Comparison of ENCODE assay signal across 8 mouse cellular contexts in the genomic region with DNA sequence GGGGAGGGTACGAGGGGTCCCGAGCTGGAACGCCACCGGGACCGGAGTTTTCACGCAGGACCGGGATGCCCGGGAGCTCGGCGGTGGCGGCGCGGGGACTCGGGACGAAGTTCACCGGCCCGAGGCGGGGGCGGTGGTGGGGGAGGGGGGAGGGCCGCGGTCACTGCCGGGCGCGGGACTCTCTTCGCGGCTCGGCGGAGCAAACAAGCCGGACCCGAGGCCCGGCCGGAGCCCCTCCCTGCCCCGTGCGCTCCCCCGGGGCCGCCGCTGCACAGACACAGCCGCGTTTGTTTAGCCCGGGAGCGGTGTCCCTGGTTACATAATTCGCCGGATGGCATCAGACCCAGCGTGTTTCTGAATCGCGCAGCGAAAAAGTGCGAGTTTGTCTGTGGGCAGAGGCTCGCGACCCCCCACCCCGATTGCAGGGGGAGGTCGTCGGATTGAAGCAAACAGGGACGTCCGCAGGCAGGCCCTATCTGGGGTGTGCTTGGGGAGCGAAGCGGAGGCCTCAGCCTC. TPM values are rescaled to one million over a fixed set of nuclear protein-coding genes. Genes with fewer than 3 reads are reported as not detected.
DNase-seq lines count a peak whose midpoint lies in the region; ATAC-seq and TF ChIP-seq lines count a peak whose summit lies in the region.

No protein-coding gene starts in this region.

- 2% methylated on average over 57 of the region's 57 CpGs for WGBS in cerebellum, adult 2 months
- under 1% methylated on average over 54 of the region's 57 CpGs for whole genome bisulfite sequencing in intestine, embryonic 16.5 days
- WGBS in liver, adult 2 months = under 1% methylated on average over 46 of the region's 57 CpGs
- WGBS in neural tube, embryonic 11.5 days = under 1% methylated on average over 45 of the region's 57 CpGs

- no peaks in the 10 kb centered on the region for H3K36me3 ChIP-seq in intestine, embryonic 16.5 days (ENCODE audit: control insufficient read depth, insufficient read depth, low read length)
- H3K36me3 ChIP-seq in liver, adult 2 months (ENCODE audit: control insufficient read depth, insufficient read depth, low read length) = no peaks in the 10 kb centered on the region
- no peaks in the 10 kb centered on the region for H3K36me3 ChIP-seq in neural tube, embryonic 11.5 days (ENCODE audit: control insufficient read depth, insufficient read depth, low read length)

- peak overlapping the region; percentile 97 for H3K9ac ChIP-seq in intestine, embryonic 16.5 days (ENCODE audit: low read depth, low read length)
- H3K9ac ChIP-seq in liver, adult 2 months (ENCODE audit: low read depth, low read length) = peak overlapping the region; percentile 98
- H3K9ac ChIP-seq in neural tube, embryonic 11.5 days (ENCODE audit: low read length) = peak overlapping the region; percentile 92

- peak overlapping the region; percentile 100 for H3K27ac ChIP-seq in cerebellum, adult 2 months (ENCODE audit: insufficient read depth, low read length)
- peak overlapping the region; percentile 100 for H3K27ac ChIP-seq in intestine, embryonic 16.5 days (ENCODE audit: low read length)
- H3K27ac ChIP-seq in liver, adult 2 months (replicated peaks; ENCODE audit: insufficient read depth, low read depth, low read length) = peak overlapping the region; percentile 99
- peak overlapping the region; percentile 94 for H3K27ac ChIP-seq in neural tube, embryonic 11.5 days (ENCODE audit: low read depth, low read length)

- TF ChIP-seq CTCF in cerebellum, adult 2 months (IDR thresholded peaks at IDR 0.05; ENCODE audit: borderline replicate concordance, insufficient read depth, low read depth, low read length) = no peak
- TF ChIP-seq CTCF in liver, adult 2 months (IDR thresholded peaks at IDR 0.05; ENCODE audit: low read depth, low read length) = no peak

- no peak; the same call in 1 of the 2 replicates for ATAC-seq in intestine, embryonic 16.5 days
- peak; percentile 10; the same call in 1 of the 2 replicates for ATAC-seq in neural tube, embryonic 11.5 days (ENCODE audit: insufficient read depth, low FRiP score, low TSS enrichment)

- H3K27me3 ChIP-seq in cerebellum, adult 2 months (ENCODE audit: control insufficient read depth, insufficient read depth, low read length) = no peaks in the 10 kb centered on the region
- no peaks in the 10 kb centered on the region for H3K27me3 ChIP-seq in intestine, embryonic 16.5 days (replicated peaks; ENCODE audit: control insufficient read depth, insufficient read depth, low read length)
- no peaks in the 10 kb centered on the region for H3K27me3 ChIP-seq in liver, adult 2 months (ENCODE audit: control insufficient read depth, insufficient read depth, low read length)
- H3K27me3 ChIP-seq in neural tube, embryonic 11.5 days (ENCODE audit: control insufficient read depth, insufficient read depth, low read length) = no peaks in the 10 kb centered on the region

- TF ChIP-seq POLR2A in cerebellum, adult 2 months (IDR thresholded peaks at IDR 0.05; ENCODE audit: borderline replicate concordance, insufficient read depth, low read length) = no peak
- no peak for TF ChIP-seq POLR2A in liver, adult 2 months (IDR thresholded peaks at IDR 0.05; ENCODE audit: extremely low read depth, insufficient read depth, low read length)

- H3K4me2 ChIP-seq in intestine, embryonic 16.5 days (ENCODE audit: low read depth, low read length) = peak overlapping the region; percentile 94
- peak overlapping the region; percentile 80 for H3K4me2 ChIP-seq in neural tube, embryonic 11.5 days (ENCODE audit: low read depth)

- DNase-seq in kidney, adult 18-20 months = peak; percentile 51
- DNase-seq in kidney, postnatal 14 days = no peak
- DNase-seq in cerebellum, adult 2 months = peak; percentile 77 to 81
- peak; percentile 52 for DNase-seq in frontal cortex, postnatal 14 days (ENCODE audit: low spot score in 2 of 2)
- no peak for DNase-seq in liver, adult 2 months (ENCODE audit: extremely low read depth, low read depth, low spot score)
- DNase-seq in neural tube, embryonic 11.5 days (ENCODE audit: low spot score) = peak; percentile 58
- DNase-seq in thymus, postnatal 36 days = peak; percentile 37 to 46

- H3K4me1 ChIP-seq in cerebellum, adult 2 months (ENCODE audit: control insufficient read depth, insufficient read depth, low read length) = peaks cover 16% of the 10 kb centered on the region
- H3K4me1 ChIP-seq in intestine, embryonic 16.5 days (ENCODE audit: control insufficient read depth, insufficient read depth, low read length) = peaks cover 60% of the 10 kb centered on the region
- H3K4me1 ChIP-seq in liver, adult 2 months (ENCODE audit: control insufficient read depth, insufficient read depth, low read length) = peaks cover 39% of the 10 kb centered on the region
- peaks cover 46% of the 10 kb centered on the region for H3K4me1 ChIP-seq in neural tube, embryonic 11.5 days (ENCODE audit: control insufficient read depth, insufficient read depth, low read length)

- H3K9me3 ChIP-seq in intestine, embryonic 16.5 days (ENCODE audit: control insufficient read depth, low read length) = no peaks in the 10 kb centered on the region
- H3K9me3 ChIP-seq in neural tube, embryonic 11.5 days (ENCODE audit: control insufficient read depth, low read length) = no peaks in the 10 kb centered on the region

- H3K4me3 ChIP-seq in cerebellum, adult 2 months (replicated peaks; ENCODE audit: insufficient read depth, low read depth, low read length) = peak overlapping the region; percentile 83
- H3K4me3 ChIP-seq in intestine, embryonic 16.5 days (ENCODE audit: low read length) = peak overlapping the region; percentile 93
- H3K4me3 ChIP-seq in liver, adult 2 months (ENCODE audit: insufficient read depth, low read depth, low read length) = peak overlapping the region; percentile 99
- H3K4me3 ChIP-seq in neural tube, embryonic 11.5 days (ENCODE audit: low read depth, low read length) = peak overlapping the region; percentile 100

- H3K79me2 ChIP-seq in liver, adult 2 months (ENCODE audit: control insufficient read depth, insufficient read depth, low read length) = peaks cover 55% of the 10 kb centered on the region

RNA-seq across cellular contexts. Expression of a gene that starts 1.2 kb away (rescaled TPM):
- 96.2 and 101 TPM in 2 replicates for polyA plus RNA-seq in cerebellum, adult 2 months (2012; rRNA removed)
- 41.2 and 44.0 TPM in 2 replicates for polyA plus RNA-seq in intestine, embryonic 16.5 days (2015; fragmentation: Nextera tagmentation; extraction: Ambion mirVana)
- 18.4 and 25.7 TPM in 2 replicates for total RNA-seq in liver, adult 2 months (2014; rRNA removed)
- polyA plus RNA-seq in liver, adult 2 months (2012; rRNA removed) = 23.1 and 29.3 TPM in 2 replicates
- polyA plus RNA-seq in neural tube, embryonic 11.5 days (2014; fragmentation: Nextera tagmentation; extraction: Ambion mirVana) = 52.8 and 56.1 TPM in 2 replicates

RNA-seq across cellular contexts. Expression of a gene that starts 20.8 kb away (rescaled TPM):
- polyA plus RNA-seq in cerebellum, adult 2 months (2012; rRNA removed) = 0.33 and 0.54 TPM in 2 replicates
- 0.21 and 0.28 TPM in 2 replicates for polyA plus RNA-seq in intestine, embryonic 16.5 days (2015; fragmentation: Nextera tagmentation; extraction: Ambion mirVana)
- 0.09 and 0.20 TPM in 2 replicates for total RNA-seq in liver, adult 2 months (2014; rRNA removed)
- polyA plus RNA-seq in liver, adult 2 months (2012; rRNA removed) = 0.06 TPM in 1 of 2 replicates, not detected in the other
- 0.57 and 0.82 TPM in 2 replicates for polyA plus RNA-seq in neural tube, embryonic 11.5 days (2014; fragmentation: Nextera tagmentation; extraction: Ambion mirVana)

RNA-seq across cellular contexts. Expression of a gene that starts 50.9 kb away (rescaled TPM):
- polyA plus RNA-seq in cerebellum, adult 2 months (2012; rRNA removed) = 45.2 and 45.4 TPM in 2 replicates
- 85.7 and 100 TPM in 2 replicates for polyA plus RNA-seq in intestine, embryonic 16.5 days (2015; fragmentation: Nextera tagmentation; extraction: Ambion mirVana)
- 21.6 and 26.3 TPM in 2 replicates for total RNA-seq in liver, adult 2 months (2014; rRNA removed)
- 17.4 and 18.2 TPM in 2 replicates for polyA plus RNA-seq in liver, adult 2 months (2012; rRNA removed)
- 75.3 and 79.9 TPM in 2 replicates for polyA plus RNA-seq in neural tube, embryonic 11.5 days (2014; fragmentation: Nextera tagmentation; extraction: Ambion mirVana)

Comparison
In these comparisons a context has a peak if more than half of its experiments do, and no peak if none do; other contexts are left out.
1. DNase-seq: peak in kidney, adult 18-20 months (single experiment), cerebellum, adult 2 months (2 of 2), frontal cortex, postnatal 14 days (2 of 2), neural tube, embryonic 11.5 days (single experiment) and thymus, postnatal 36 days (2 of 2); none in kidney, postnatal 14 days (single experiment) and liver, adult 2 months (single experiment).
2. Peak in every context shown above with its lines, with median percentiles within 50 percentile points of each other: H3K27ac ChIP-seq, H3K4me3 ChIP-seq and H3K9ac ChIP-seq.